Mouse (Mus musculus): Measurements from ENCODE around the gene Peli1.
"Not testable (repeated sequence)": the region's sequence is repeated elsewhere in the genome, so short reads cannot be mapped to it uniquely, and the experiment has no call there.

Peli1 gene

DNA sequence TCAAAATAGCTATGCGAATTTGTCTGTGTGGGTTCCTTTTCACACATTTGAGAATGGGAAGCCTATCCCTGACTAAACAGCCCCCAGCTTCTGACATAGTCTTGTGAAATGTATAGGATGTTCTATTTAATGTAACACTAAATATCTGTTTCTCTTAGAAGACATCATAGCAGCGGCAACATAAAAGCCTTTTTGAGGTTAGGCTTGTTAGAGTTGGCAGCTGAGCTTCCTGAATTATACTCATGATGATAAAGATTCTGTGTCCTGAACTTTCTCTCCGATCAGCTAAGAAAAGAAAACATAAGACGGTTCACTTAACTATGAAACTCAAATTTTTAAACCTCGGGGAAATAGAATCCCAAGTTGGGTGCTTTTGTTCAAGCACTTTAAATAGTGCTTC lies 59.2 kb downstream of the Peli1 start:
- DNase-seq (ENCODE audit: low spot score in 2 of 2): no peak

GRCm38 (mm10) chr11:21151672-21152071 lies 60.6 kb downstream of the Peli1 start:
- DNase-seq (ENCODE audit: low spot score in 2 of 2): no peak

DNA sequence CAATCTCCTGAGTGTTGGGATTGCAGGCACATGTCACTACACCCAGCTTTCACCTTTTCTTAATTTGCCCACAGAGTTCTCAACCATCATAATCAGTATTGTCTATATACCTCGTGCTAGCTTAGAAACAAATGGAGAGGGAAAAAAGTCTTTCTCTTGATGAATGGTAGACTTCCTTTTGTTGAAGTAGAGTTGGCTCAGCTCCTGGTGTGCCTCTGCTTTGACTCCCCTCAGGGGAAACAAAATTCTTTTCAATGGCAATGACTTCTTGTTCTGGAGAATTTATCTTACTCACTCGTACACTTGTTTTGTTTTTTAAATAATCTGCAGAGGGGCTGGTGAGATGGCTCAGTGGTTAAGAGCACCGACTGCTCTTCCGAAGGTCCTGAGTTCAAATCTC lies 62.0 kb downstream of the Peli1 start:
- no peak for DNase-seq (ENCODE audit: low spot score in 2 of 2)

DNA sequence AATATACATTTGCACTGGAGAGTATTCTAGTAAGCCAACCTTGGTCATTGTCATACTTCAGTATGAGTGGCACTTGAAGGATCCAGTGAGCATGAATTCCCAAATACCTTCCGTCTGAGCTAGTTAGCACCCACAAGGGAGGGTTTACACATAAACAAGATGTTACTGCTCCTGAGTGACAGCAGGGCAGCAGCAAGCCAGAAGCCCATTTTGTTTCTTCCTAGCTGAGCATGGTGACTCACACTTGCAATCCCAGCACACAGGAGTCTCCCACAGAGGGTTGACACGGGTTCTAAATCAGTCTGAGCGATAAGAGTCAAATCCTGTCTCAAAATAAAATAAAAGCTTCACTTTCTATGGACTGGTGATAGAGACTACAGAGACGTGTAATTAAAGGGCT lies 66.5 kb downstream of the Peli1 start:
- no peak for DNase-seq (ENCODE audit: low spot score in 2 of 2)

GRCm38 (mm10) chr11:21162093-21162492 lies 71.0 kb downstream of the Peli1 start:
- no peak for DNase-seq (ENCODE audit: low spot score in 2 of 2)

GRCm38 (mm10) chr11:21163143-21163542 lies 72.1 kb downstream of the Peli1 start:
- no peak for DNase-seq (ENCODE audit: low spot score in 2 of 2)

DNA sequence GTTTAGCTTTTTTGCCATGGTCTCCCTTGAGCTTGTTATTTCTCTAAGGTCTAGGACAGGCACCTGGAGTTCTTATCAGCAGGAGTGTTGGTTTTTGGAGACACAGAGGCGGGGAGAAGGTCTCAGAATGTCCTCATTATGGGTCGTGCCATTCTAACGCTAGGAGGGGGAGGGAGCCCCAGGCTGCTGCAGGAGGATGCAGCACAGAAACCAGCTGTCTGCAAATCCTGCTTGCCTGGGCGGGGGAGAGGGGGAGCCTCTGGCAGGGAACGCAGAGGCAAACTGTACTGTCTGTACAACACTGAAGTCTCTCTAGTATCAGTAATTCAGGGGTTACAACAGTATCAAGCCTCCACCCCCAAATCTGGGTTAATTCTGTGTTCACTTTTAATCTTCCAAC lies 72.6 kb downstream of the Peli1 start:
- no peak for DNase-seq (ENCODE audit: low spot score in 2 of 2)

GRCm38 (mm10) chr11:21164312-21164993 lies 73.4 kb downstream of the Peli1 start:
- DNase-seq (ENCODE audit: low spot score in 2 of 2): no peak

DNA sequence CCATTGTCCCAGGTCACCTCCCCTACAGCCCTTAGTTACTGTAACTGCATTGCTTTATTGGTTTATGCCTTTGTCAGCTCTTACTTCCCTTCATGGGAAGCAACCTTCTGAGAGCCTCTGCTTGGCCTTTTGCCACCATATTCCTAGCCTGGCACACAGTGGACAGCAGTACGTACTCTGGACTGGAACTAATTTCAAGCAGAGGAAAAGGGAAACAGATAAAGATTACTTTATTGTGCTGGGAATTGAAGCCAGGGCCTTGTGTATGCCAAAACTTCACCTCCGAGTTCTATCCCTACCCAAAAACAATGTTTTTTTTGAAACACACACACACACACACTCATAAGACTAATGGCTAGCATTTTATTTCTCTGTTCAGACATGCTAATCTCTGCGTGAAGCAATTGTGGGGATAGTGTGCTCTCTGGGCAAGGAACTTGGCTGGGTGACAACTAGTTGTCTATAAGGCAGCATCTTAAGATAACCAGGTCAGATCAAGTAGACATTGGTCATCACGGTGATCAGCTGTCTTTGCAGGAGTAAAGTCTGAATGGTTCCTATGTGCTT lies 74.0 kb downstream of the Peli1 start:
- DNase-seq (ENCODE audit: low spot score in 2 of 2): no peak

DNA sequence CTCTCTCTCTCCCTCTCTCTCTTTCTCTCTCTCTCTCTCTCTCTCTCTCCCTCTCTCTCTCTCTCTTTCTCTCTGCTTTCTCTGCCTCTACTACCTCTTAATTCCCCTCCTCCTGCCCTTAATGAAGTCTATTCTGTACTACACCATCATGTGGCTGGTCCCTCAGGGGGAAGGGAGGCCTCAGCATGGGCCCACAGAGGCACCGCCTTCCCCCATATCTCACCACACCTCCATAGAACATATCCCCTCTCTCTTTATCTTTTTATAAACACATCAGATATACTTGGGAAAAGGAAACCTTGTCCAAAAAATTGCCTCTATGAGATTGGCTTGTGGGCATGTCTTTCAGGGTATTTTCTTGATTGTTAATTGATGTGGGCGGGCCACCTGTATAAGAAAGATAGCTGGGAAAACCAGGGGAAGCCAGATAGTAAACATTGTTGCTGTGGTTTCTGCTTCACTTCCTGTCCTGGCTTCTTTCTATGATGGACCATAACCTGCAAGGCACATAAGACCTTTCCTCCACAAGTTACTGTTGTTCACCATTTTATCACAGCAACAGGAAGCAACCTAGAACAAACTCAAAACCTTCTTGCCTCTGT lies 75.5 kb downstream of the Peli1 start:
- DNase-seq (ENCODE audit: low spot score in 2 of 2): no peak

DNA sequence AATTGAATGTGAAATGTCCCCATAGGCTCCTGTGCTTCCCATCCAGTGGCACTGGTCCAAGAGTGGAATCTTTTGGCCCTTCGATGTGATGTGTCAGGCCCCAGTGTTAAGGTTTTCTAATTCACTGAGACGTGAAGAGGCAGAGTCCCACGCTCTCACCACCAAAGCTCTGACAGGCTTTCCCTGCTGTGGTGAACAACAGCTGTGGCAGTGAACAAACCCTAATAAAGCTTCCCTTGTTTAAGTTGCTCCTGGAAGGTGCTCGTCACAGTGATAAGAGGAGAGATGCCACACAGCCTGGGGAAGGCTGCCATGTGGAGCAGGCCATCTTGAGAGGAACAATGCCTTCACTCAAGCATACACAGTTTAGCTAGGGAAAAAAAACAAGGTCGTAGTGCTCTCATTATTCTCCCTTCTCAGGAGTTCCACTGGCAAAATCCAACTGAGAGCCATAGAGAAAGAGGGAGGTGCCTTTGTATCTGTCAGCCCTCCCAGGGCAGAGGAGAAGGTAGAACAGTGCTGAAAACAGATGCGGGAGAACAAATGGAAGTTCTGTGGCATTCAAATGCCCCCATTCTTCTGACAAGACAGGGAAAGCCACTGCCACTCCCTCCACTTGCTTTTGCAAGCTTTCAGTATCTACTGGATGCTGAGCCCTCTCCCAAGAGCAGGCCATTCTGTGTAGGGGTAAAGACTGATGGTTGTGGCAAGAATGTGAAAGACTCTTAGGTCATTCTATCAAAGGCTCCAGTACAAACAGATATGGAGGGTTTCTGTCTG lies 77.9 kb downstream of the Peli1 start:
- no peak for DNase-seq (ENCODE audit: low spot score in 2 of 2)

- DNase-seq (ENCODE audit: low spot score in 2 of 2): not testable (repeated sequence)
Observed at GRCm38 (mm10) chr11:21169608-21169860, 78.4 kb downstream of the Peli1 start.

GRCm38 (mm10) chr11:21172281-21172680 lies 81.2 kb downstream of the Peli1 start:
- no peak for DNase-seq (ENCODE audit: low spot score in 2 of 2)

DNA sequence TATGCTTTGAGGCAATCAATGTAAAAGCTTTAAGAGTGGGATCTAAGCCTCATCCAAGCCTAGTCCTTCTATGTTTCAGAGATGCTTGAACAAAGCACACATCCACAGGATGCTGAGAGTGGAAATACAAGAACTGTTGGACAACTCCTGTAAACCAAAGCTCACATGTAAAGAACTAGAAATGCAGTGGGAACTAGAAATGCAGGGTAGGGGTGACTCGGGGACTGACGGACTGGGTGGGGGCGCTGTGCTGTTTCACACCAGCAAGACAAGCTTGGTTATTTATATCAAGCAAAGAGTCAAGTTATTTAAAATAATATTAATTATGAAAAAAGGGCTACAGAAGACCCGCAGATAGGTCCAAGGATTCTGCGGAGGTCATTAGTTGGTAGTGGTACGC lies 82.8 kb downstream of the Peli1 start:
- no peak for DNase-seq (ENCODE audit: low spot score in 2 of 2)

GRCm38 (mm10) chr11:21174396-21174795 lies 83.3 kb downstream of the Peli1 start:
- DNase-seq (ENCODE audit: low spot score in 2 of 2): peak; percentile 30 to 57

- no peak for DNase-seq (ENCODE audit: low spot score in 2 of 2)
Observed at GRCm38 (mm10) chr11:21175063-21175462, 84.0 kb downstream of the Peli1 start.

DNA sequence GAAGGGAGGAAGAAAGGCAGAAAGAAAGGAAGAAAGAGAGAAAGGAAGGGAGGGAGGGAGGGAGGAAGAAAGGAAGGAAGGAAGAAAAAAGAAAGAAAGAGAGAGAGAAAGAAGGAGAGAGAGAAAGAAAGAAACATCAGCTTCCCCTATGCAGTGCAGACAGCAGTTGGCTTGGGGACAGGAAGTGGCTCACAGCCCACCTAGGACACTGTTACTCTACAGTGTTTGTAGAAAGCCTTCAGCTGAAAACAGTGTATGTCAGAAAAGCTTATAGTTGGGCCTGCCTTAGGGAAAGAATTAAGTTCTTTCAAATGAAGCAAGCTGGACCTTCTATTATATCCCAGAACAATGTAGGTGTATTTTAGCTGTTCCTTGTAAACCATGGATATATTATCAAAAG lies 85.4 kb downstream of the Peli1 start:
- DNase-seq (ENCODE audit: low spot score in 2 of 2): no peak

DNA sequence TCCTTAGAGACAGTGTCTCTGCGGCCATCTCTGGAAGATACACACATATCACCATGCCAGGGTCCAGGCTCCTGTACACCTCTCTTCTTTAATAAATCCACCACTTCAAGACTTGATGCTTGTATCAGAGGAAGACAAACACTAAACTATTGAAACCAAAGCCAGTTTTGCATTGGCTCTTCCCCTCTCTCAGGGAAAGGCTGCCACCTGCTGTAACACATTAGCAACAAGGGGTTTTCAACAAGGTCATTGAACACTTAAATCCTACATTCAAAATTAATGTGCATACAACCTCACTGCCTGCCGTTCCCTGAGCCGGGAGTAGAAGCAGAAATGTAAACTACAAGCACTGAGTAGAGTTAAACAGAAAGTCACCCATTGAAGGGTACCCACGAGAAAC lies 87.3 kb downstream of the Peli1 start:
- DNase-seq (ENCODE audit: low spot score in 2 of 2): peak in 1 of 2 experiments; percentile 46

- no peak for DNase-seq (ENCODE audit: low spot score in 2 of 2)
Observed at GRCm38 (mm10) chr11:21178998-21179645, 88.0 kb downstream of the Peli1 start.

- DNase-seq (ENCODE audit: low spot score in 2 of 2): not testable (repeated sequence)
Observed at GRCm38 (mm10) chr11:21179873-21180272, 88.8 kb downstream of the Peli1 start.

DNA sequence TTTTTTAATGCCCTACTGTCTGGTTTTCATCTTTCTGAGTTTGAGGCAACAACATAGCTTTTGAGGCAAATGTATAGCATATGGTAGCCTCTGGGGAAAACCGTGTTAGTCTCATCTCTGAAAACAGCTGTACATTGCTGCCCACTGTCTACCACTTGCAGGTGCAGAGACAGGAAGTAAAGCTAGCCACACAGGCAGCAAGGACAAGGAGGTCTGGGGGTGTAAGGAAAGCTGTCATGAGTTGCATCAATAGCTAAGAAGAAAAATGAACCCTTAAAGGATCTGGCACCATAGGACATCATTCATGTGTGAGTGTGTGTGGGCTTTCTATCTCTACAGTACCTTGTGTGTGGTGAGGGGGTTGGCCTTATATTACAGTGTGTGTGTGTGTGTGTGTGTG lies 89.6 kb downstream of the Peli1 start:
- peak in 1 of 2 experiments; percentile 14 for DNase-seq (ENCODE audit: low spot score in 2 of 2)

DNA sequence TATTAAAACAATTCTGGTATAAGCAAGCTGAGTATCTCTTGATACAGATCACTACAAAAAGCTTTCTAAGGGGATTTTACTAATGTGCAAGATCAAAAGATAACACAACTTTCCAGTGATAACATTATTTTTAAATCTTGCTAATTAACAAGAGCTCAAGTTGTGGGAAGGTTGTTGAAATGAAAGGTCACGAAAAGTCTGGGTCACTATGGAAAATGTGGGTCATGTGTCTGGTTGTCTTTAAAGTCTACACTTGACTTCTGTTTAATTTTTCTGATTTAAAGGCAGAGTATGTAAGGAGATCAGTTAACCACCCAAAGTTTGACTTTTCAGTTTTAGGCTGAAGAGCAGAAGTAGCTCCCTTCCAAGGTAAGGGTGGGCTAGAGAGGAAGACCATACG lies 90.5 kb downstream of the Peli1 start:
- no peak for DNase-seq (ENCODE audit: low spot score in 2 of 2)
